Mouse (Mus musculus) liver, embryonic 13.5 days (tissue): Measurements from ENCODE around the gene Plcg1. TPM values are rescaled to one million over a fixed set of nuclear protein-coding genes. Genes with fewer than 3 reads are reported as not detected.

Experiments used
- ATAC-seq: fragments of 200-750 bp; cut with Nextera tagmentation; 2 replicates; pipeline ENCODE4 v1.8.0; 2017; ENCODE audit warnings: low read depth, mild to moderate bottlenecking, moderate number of reproducible peaks, moderate library complexity
- DNase-seq: peaks from one replicate; pipeline ENCODE4 v3.0.0; 2022
- H3K27ac ChIP-seq: fragments of 300-500 bp; sonication (generic); 2 replicates; pipeline ENCODE4 v1.5.1; 2015; ENCODE audit warnings: moderate library complexity, mild to moderate bottlenecking, inconsistent platforms
- H3K27me3 ChIP-seq: fragments of 300-500 bp; sonication (generic); 2 replicates; pipeline ENCODE4 v1.6.1; 2015; ENCODE audit warnings: mild to moderate bottlenecking, inconsistent platforms
- H3K36me3 ChIP-seq: fragments of 300-500 bp; sonication (generic); 2 replicates; pipeline ENCODE4 v1.6.1; 2015; ENCODE audit warnings: mild to moderate bottlenecking, inconsistent platforms
- H3K4me1 ChIP-seq: fragments of 300-500 bp; sonication (generic); replicated peaks from 2 replicates; pipeline ENCODE4 v1.6.1; 2015; ENCODE audit warnings: inconsistent platforms
- H3K4me2 ChIP-seq: fragments of 300-500 bp; sonication (generic); 2 replicates; pipeline ENCODE4 v1.6.1; 2015; ENCODE audit warnings: inconsistent platforms, mild to moderate bottlenecking, moderate library complexity
- H3K4me3 ChIP-seq: fragments of 300-500 bp; sonication (generic); replicated peaks from 2 replicates; pipeline ENCODE4 v1.5.1; 2015; ENCODE audit warnings: mild to moderate bottlenecking, inconsistent platforms
- H3K9ac ChIP-seq: fragments of 300-500 bp; sonication (generic); 2 replicates; pipeline ENCODE4 v1.6.1; 2015; ENCODE audit warnings: mild to moderate bottlenecking, inconsistent platforms
- H3K9me3 ChIP-seq: fragments of 300-500 bp; sonication (generic); replicated peaks from 2 replicates; pipeline ENCODE4 v1.6.1; 2016; ENCODE audit warnings: inconsistent platforms
- WGBS: fragments of 180-500 bp; shearing (Covaris S2); methylation state at CpG from one replicate; pipeline ENCODE4 v1.1.7; 2015; ENCODE audit not compliant: insufficient replicate concordance; 5-methylcytosine and 5-hydroxymethylcytosine counted together
- polyA plus RNA-seq: library from polyadenylated mRNA; unstranded; fragments of >200 nt; fragmentation: Nextera tagmentation; extraction: Ambion mirVana; gene quantifications from 2 replicates; pipeline ENCODE4 v1.2.1, GENCODE M21; 2015

Gene Plcg1
- polyA plus RNA-seq, 1 experiment from 2014 or later, result 5.2 TPM

DNA sequence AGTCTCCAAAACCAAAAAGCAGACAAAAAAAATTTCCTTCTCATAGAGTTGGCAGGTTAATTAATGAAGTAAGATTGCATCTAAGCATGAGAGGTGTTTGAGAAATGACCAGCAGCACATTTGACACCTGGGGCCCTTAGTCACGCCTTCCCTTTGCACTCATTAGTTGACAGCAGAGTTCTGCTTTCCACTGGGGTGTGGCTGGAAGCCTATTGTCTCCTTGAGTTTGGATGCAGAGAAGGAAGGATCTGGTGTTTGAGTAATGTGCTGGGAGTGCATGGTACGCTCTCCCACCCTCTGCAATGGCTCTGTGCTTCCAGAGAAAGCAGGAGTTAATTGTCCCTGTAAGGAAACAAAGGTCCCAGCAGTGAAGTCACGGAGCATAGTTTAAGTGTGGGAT, 5.4 kb downstream of the Plcg1 start:
- Histone ChIP-seq H3K36me3 (peaks cover 6% of the 10 kb centered on the region; the same call in 1 of the 2 replicates), H3K9me3 (no peaks in the 10 kb centered on the region), H3K4me3 (no peak overlapping the region), H3K4me1 (peaks cover 66% of the 10 kb centered on the region), H3K4me2 (no peak overlapping the region), H3K9ac (no peak overlapping the region), H3K27me3 (peaks cover 23% of the 10 kb centered on the region), H3K27ac (no peak overlapping the region)
- ATAC-seq (no peak), DNase-seq (no peak)
- 74% methylated on average over 3 of the region's 3 CpGs for WGBS

DNA sequence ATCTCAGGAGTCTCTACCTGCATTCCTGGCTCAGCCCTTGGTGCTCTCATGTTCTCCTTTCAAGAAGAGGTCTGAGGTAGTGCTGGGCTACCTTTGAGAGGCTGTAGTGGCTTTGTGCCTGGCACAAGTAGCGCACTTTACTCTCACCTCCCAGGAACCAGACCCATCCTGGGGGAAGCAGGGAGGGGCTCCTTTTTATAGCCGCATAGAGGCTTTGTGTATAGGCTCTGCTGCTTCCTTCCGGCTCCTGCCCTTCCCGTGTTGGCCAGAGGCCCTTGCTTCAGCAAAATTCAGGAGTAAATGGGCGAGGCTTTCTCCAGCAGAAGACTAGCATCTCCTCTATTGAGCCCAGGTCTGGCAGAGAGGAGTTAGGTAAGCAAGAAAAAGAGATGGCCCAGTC, 7.3 kb downstream of the Plcg1 start:
- H3K4me1 ChIP-seq, result peaks cover 64% of the 10 kb centered on the region
- no peak for ATAC-seq
- H3K27ac ChIP-seq, result no peak overlapping the region
- H3K4me3 ChIP-seq, result no peak overlapping the region
- no peak for DNase-seq
- H3K9me3 ChIP-seq, result no peaks in the 10 kb centered on the region
- no peak overlapping the region for H3K4me2 ChIP-seq
- 56% methylated on average over 5 of the region's 5 CpGs for WGBS
- H3K36me3 ChIP-seq, result peaks cover 6% of the 10 kb centered on the region; the same call in 1 of the 2 replicates
- no peak overlapping the region for H3K9ac ChIP-seq
- H3K27me3 ChIP-seq, result peaks cover 6% of the 10 kb centered on the region; the same call in 1 of the 2 replicates

DNA sequence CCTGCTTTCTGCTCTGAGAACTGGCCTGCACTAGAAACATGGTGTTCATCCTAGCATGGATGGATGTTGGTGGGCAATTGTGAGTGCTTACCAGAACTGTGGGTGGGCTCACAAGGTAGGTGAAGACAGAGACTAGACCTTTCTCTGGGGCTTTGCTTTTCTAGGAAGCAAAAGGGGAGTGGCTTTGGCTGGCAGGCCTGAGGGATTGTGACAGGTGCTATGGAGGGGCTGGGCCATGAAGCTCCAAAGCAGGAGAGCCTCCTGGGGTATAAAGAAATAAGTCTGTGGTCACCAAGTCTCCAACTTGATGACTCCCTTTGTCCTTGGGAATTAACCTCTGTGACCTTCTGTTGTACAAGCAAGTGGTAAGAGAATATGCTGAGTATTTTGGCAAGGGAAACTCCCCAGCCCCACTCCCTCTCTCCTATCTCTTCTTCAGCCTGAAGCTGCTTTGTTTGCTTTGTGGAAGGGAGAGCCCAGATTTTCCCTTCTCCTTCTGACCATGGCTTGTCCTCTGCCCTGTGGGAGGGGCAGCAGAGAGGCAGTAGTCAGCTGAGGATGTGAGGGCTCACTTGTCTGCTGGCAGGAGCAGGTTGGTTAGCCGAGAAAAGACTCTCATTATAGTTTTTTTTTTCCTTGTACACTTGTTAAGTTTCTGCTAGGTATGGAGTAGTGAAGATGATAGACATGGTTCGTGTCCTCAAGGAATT, 8.7 kb downstream of the Plcg1 start:
- H3K36me3 ChIP-seq, result peaks cover 6% of the 10 kb centered on the region; the same call in 1 of the 2 replicates
- H3K9me3 ChIP-seq, result no peaks in the 10 kb centered on the region
- DNase-seq, result no peak
- no peak overlapping the region for H3K4me3 ChIP-seq
- H3K9ac ChIP-seq, result no peak overlapping the region; the same call in 1 of the 2 replicates
- no peaks in the 10 kb centered on the region for H3K27me3 ChIP-seq
- H3K27ac ChIP-seq, result no peak overlapping the region
- no peak overlapping the region for H3K4me2 ChIP-seq
- ATAC-seq, result no peak
- peaks cover 56% of the 10 kb centered on the region for H3K4me1 ChIP-seq
- 35% methylated on average over 2 of the region's 2 CpGs for WGBS

DNA sequence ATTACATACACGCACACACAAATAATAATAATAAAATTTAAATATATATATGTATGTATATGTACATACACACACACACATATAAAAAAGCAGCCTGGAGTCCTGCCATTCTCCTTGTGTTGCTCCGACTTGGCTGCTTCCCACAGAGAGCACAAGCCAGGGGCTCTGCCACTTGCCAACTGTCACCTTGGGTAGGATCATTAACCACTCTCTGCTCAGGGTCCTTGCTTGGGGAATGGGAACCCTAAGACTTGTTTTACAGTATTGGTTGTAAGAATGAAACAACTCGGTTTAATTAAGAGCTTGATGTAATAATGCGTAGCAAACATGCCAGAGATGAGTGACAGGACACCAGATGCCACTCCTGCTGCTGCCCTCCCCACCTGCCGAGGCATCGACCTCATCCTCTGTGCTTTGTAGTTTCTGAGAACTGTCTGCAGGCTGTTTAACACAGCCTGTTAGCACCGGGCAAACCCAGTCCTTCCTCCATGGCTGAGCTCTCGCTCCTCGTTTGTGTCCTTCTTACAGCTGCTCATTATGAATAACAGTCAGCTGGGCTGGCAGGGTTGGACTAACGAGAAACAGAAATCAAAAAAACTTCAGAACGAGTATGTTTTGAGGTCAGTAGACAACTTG, 9.5 kb downstream of the Plcg1 start:
- no peaks in the 10 kb centered on the region for H3K9me3 ChIP-seq
- no peak overlapping the region for H3K9ac ChIP-seq
- WGBS, result 51% methylated on average over 11 of the region's 11 CpGs
- no peak overlapping the region for H3K4me3 ChIP-seq
- DNase-seq, result no peak
- no peak for ATAC-seq
- H3K4me2 ChIP-seq, result no peak overlapping the region
- peaks cover 2% of the 10 kb centered on the region; the same call in 1 of the 2 replicates for H3K36me3 ChIP-seq
- no peaks in the 10 kb centered on the region for H3K27me3 ChIP-seq
- no peak overlapping the region; the same call in 1 of the 2 replicates for H3K27ac ChIP-seq
- peaks cover 54% of the 10 kb centered on the region for H3K4me1 ChIP-seq

DNA sequence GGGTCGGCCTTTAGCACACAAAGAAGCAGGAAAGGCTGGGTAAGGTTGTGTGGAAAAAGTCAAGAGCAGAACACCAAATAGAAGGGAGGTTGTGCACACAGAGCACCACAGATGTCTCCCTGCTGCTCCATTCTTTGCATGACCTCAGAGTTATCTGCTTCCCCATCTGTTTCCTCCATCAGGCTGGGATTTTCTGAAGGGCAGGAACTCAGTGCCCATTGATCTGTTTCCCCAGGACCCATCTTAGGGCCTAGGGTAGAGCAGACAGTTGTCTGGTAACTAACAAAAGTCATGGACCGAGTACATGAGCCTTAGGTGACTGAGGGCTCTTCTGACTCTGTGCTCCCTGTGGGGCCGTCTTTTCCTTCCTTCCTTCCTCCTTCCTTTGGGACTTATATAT, 10.5 kb downstream of the Plcg1 start:
- no peaks in the 10 kb centered on the region for H3K9me3 ChIP-seq
- DNase-seq (no peak), ATAC-seq (no peak)
- no peak overlapping the region for H3K9ac ChIP-seq
- peak overlapping the region; percentile 4; the same call in 1 of the 2 replicates for H3K27ac ChIP-seq
- peaks cover 56% of the 10 kb centered on the region for H3K4me1 ChIP-seq
- H3K36me3 ChIP-seq, result no peaks in the 10 kb centered on the region
- H3K4me2 ChIP-seq, result no peak overlapping the region
- H3K4me3 ChIP-seq, result no peak overlapping the region
- H3K27me3 ChIP-seq, result no peaks in the 10 kb centered on the region
- 16% methylated on average over 3 of the region's 3 CpGs for WGBS

DNA sequence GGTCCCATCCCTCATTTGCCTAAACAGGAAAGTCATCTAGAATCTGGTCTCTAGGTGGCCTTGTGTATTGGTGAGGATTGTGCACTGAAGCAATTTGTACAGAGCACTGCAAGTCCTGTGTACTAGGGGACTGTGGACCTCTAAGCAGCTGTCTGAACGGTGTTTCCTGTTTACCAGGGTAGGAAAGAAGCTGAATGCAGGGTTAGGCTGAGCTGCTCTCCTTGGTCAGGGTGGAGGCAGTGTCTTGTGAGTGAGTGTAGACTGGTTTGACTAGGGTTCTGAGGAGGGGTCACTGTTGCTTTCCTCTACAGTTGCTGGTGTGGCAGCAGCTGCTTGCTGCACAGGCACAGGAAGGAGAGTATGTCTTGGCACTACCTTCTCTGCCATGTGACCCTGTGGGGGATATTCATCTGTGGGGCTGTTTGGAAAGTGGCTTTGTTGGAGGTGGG, 11.1 kb downstream of the Plcg1 start:
- WGBS, result 19% methylated on average over 1 of the region's 1 CpGs
- no peak overlapping the region for H3K9ac ChIP-seq
- peaks cover 56% of the 10 kb centered on the region for H3K4me1 ChIP-seq
- DNase-seq (no peak), ATAC-seq (no peak; the same call in none of the 2 replicates)
- no peaks in the 10 kb centered on the region for H3K36me3 ChIP-seq
- H3K9me3 ChIP-seq, result no peaks in the 10 kb centered on the region
- no peak overlapping the region for H3K4me3 ChIP-seq
- H3K27me3 ChIP-seq, result no peaks in the 10 kb centered on the region
- no peak overlapping the region for H3K4me2 ChIP-seq
- peak overlapping the region; percentile 4; the same call in 1 of the 2 replicates for H3K27ac ChIP-seq

DNA sequence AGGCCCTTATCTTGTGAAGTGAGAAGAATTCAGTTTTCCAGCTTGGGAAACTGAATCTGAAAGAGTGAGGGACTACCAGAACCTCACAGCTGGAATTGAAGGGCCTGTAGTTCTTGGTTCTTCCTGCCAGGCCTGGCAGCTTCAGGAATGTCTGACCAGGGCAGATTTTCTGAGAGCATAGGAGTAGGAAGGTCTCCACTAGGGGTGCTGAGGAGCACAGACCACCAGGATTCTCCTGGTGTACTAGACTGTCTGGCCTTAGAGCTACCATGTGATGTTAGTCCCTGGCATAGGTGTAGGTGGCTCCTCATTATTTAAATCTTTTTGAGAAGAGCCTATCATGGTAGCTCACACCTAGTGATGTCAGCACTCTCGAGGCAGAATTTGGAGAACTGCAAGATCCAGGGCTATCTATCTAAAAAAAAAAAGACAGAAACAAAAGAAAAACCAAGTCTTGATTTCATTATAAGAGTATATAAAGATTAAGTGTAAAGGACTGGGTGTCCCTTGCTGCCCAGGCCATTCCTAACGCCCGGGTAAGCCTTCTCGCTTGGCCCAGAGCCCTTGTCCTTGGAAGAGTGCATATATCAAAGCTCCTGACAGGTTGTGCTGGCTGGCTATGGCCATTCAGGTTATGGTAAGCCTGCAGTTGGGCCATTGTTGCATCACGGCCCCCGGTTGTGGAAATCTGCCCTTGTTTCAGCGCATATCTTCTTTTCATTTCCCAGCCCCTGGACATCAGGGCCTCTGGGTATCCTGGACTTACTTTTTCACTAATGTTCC, 13.1 kb downstream of the Plcg1 start:
- Histone ChIP-seq H3K9me3 (no peaks in the 10 kb centered on the region), H3K27ac (no peak overlapping the region), H3K36me3 (peaks cover 16% of the 10 kb centered on the region), H3K4me2 (no peak overlapping the region), H3K4me3 (no peak overlapping the region), H3K27me3 (no peaks in the 10 kb centered on the region), H3K4me1 (peaks cover 50% of the 10 kb centered on the region), H3K9ac (no peak overlapping the region)
- DNase-seq, result no peak
- WGBS, result 65% methylated on average over 7 of the region's 7 CpGs
- ATAC-seq, result no peak

DNA sequence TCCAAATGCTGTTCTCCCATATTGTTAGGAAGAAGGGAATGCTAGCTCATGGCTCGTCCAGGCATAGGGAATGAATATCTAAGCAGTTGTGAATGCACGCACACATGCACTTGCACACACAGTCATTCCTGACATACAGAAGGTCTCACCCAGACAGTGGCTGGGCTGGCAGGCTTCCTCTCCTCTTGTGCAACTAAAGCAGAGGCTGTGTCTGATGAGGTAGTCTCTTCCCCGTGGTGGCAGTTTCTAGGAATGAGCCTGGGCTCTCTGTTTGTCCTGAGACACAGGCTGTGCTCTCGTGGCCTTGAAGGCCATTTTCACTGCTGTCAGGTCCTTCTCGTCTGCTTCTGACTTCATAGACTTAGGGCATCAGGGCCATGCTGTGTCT, 13.7 kb downstream of the Plcg1 start:
- Histone ChIP-seq H3K4me2 (no peak overlapping the region), H3K4me1 (peaks cover 44% of the 10 kb centered on the region), H3K36me3 (peaks cover 20% of the 10 kb centered on the region), H3K4me3 (no peak overlapping the region), H3K9ac (no peak overlapping the region), H3K27ac (peak overlapping the region; percentile 34; the same call in 1 of the 2 replicates), H3K27me3 (no peaks in the 10 kb centered on the region), H3K9me3 (no peaks in the 10 kb centered on the region)
- ATAC-seq (no peak), DNase-seq (no peak)
- 41% methylated on average over 5 of the region's 5 CpGs for WGBS

DNA sequence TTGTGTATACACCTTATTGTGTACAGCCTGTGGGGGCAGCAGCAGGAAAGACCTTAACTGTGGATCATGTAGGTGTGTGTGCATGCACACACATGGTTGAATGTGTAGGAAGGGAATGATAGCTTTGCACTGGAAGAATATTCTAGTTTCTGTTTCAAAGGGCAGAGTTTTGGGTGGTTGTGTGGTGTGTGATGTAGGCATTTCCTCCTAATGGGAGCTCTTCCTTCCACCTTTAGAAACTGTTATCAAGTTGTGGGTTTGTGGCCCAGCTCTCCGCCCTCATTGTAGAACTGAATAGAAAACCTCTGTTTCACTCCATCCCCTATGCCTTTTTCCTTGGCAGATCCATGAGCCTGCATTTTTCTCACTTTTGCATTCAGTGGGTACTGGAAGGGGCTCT, 14.4 kb downstream of the Plcg1 start:
- ATAC-seq (no peak), DNase-seq (no peak)
- no peak overlapping the region for H3K9ac ChIP-seq
- H3K9me3 ChIP-seq, result no peaks in the 10 kb centered on the region
- no peak overlapping the region for H3K4me3 ChIP-seq
- peaks cover 20% of the 10 kb centered on the region for H3K36me3 ChIP-seq
- 33% methylated on average over 1 of the region's 1 CpGs for WGBS
- peaks cover 38% of the 10 kb centered on the region for H3K4me1 ChIP-seq
- no peak overlapping the region for H3K4me2 ChIP-seq
- H3K27ac ChIP-seq, result no peak overlapping the region
- H3K27me3 ChIP-seq, result no peaks in the 10 kb centered on the region

DNA sequence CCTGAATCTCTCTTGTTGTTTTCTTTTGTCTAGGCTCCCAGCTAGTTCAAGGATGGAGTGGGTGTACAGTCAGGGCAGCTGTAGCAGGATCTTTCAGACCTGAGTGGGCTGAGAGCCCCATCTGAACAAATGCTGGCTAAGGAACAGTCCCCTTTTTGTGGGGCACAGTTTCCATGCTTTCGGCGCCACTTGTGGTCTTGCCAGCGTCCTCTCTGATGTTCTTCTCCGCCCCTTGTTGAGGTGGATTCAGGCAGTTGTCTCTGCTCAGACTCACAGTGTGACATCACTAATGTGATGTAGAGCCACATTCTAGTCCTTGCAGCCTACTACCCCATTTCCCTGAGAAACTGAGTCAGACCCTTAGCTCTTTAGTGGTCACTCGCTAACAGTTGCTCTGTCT, 15.5 kb downstream of the Plcg1 start:
- DNase-seq, result no peak
- Histone ChIP-seq H3K27me3 (no peaks in the 10 kb centered on the region), H3K4me3 (no peak overlapping the region), H3K4me2 (no peak overlapping the region), H3K27ac (no peak overlapping the region), H3K9ac (no peak overlapping the region), H3K9me3 (no peaks in the 10 kb centered on the region), H3K36me3 (peaks cover 25% of the 10 kb centered on the region), H3K4me1 (peaks cover 26% of the 10 kb centered on the region)
- no peak for ATAC-seq
- 79% methylated on average over 5 of the region's 5 CpGs for WGBS

DNA sequence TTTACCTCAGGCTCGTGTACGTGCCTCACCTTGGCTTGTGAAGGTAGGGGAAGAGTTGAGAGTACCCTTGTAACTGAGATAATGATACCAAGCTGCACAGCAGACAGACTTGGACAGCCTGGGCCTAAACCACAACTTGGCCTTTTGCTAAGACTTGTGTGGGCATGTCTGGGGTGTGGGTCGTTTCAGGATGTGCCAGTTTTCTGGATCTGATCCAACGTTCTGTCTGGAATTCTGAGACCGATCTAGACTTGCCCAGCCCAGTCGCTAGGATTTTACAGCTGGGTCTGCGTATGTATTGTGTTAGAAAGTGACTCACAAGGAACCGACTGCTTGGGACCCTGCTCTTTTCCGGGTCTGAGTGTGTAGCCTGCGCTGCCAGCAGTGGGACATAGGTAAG, 16.0 kb downstream of the Plcg1 start:
- no peak overlapping the region for H3K27ac ChIP-seq
- H3K4me1 ChIP-seq, result peaks cover 22% of the 10 kb centered on the region
- H3K4me2 ChIP-seq, result no peak overlapping the region
- no peak for DNase-seq
- no peaks in the 10 kb centered on the region for H3K27me3 ChIP-seq
- 69% methylated on average over 10 of the region's 10 CpGs for WGBS
- no peaks in the 10 kb centered on the region for H3K9me3 ChIP-seq
- no peak overlapping the region for H3K4me3 ChIP-seq
- H3K9ac ChIP-seq, result no peak overlapping the region
- H3K36me3 ChIP-seq, result peaks cover 28% of the 10 kb centered on the region
- no peak for ATAC-seq
